Mouse (Mus musculus): ENCODE results near the gene Cyp2d9.
"Not testable (repeated sequence)": the region's sequence is repeated elsewhere in the genome, so short reads cannot be mapped to it uniquely, and the experiment has no call there.

DNA sequence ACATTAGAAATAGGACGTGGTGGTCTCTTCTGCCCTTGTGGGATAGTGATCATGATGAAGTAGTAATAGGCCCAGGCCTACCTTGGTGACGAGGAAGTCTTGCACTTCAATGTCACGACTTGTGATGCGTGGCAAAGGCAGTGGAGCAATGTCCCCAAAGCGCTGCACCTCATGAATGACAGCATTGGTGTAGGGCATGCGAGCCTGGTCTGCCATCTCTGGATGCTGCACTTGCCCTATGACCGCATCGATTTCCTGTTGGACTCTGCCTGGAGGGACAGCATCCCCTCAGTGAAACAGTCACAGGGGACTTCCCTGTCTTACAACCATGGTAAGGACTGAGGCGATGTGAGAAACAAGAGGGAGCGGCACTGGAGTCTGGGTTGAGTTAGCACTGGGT lies 43.3 kb upstream of the Cyp2d9 start:
- not testable (repeated sequence) for TF ChIP-seq CTCF (IDR thresholded peaks at IDR 0.05; ENCODE audit: extremely low read depth, insufficient read depth, insufficient read length, insufficient replicate concordance); POLR2A (IDR thresholded peaks at IDR 0.05; ENCODE audit: low read depth, low read length)
